Mouse (Mus musculus) lung, postnatal 36 days (tissue): ENCODE data around the gene Kdm1a.
A peak's percentile ranks its signal among the peaks of the same experiment; 100 is the strongest.

ENCODE experiments used
- DNase-seq: peaks from one replicate; pipeline ENCODE4 v3.0.0; 2022; ENCODE audit warnings: mixed read lengths

The Kdm1a gene

GRCm38 (mm10) chr4:136602568-136602967, at the start of gene Kdm1a:
TSS of gene Kdm1a (minus strand) at chr4:136602723.
- DNase-seq = peak; percentile 96

GRCm38 (mm10) chr4:136651882-136652527, 49.5 kb upstream of the Kdm1a start:
- no peak for DNase-seq

- peak; percentile 6 for DNase-seq
Observed at GRCm38 (mm10) chr4:136651357-136651811, 48.9 kb upstream of the Kdm1a start.

- DNase-seq = no peak
Observed at GRCm38 (mm10) chr4:136650261-136650660, 47.7 kb upstream of the Kdm1a start.

- DNase-seq = no peak
Observed at GRCm38 (mm10) chr4:136649480-136650196, 47.1 kb upstream of the Kdm1a start.

GRCm38 (mm10) chr4:136648922-136649479, 46.5 kb upstream of the Kdm1a start:
- DNase-seq = peak; percentile 82

- DNase-seq = no peak
Observed at GRCm38 (mm10) chr4:136638890-136639289, 36.4 kb upstream of the Kdm1a start.

- no peak for DNase-seq
Observed at GRCm38 (mm10) chr4:136638230-136638750, 35.8 kb upstream of the Kdm1a start.

- no peak for DNase-seq
Observed at GRCm38 (mm10) chr4:136637563-136638229, 35.2 kb upstream of the Kdm1a start.

- no peak for DNase-seq
Observed at GRCm38 (mm10) chr4:136636983-136637562, 34.5 kb upstream of the Kdm1a start.

GRCm38 (mm10) chr4:136636511-136636910, 34.0 kb upstream of the Kdm1a start:
- no peak for DNase-seq

GRCm38 (mm10) chr4:136635995-136636394, 33.5 kb upstream of the Kdm1a start:
- DNase-seq = no peak

- no peak for DNase-seq
Observed at GRCm38 (mm10) chr4:136631237-136631994, 28.9 kb upstream of the Kdm1a start.

GRCm38 (mm10) chr4:136626590-136626989, 24.1 kb upstream of the Kdm1a start:
- no peak for DNase-seq

GRCm38 (mm10) chr4:136622388-136622787, 19.9 kb upstream of the Kdm1a start, which contains the start of gene Lactbl1:
TSS of gene Lactbl1 (plus strand) at chr4:136622621.
- DNase-seq = no peak

GRCm38 (mm10) chr4:136621956-136622355, 19.4 kb upstream of the Kdm1a start:
- no peak for DNase-seq

- peak; percentile 79 for DNase-seq
Observed at GRCm38 (mm10) chr4:136621336-136621735, 18.8 kb upstream of the Kdm1a start.

- peak; percentile 15 for DNase-seq
Observed at GRCm38 (mm10) chr4:136613657-136614056, 11.1 kb upstream of the Kdm1a start.

- peak; percentile 65 for DNase-seq
Observed at GRCm38 (mm10) chr4:136610387-136610856, 7.9 kb upstream of the Kdm1a start, which contains the start of gene Tex46. TSS of gene Tex46 (plus strand) at chr4:136610437.

GRCm38 (mm10) chr4:136605756-136606485, 3.4 kb upstream of the Kdm1a start:
- DNase-seq = no peak

- DNase-seq = peak; percentile 48
Observed at GRCm38 (mm10) chr4:136602018-136602554, 437 bp downstream of the Kdm1a start.
